Mouse (Mus musculus): ENCODE data around the gene Gmcl1.
A peak's percentile ranks its signal among the peaks of the same experiment; 100 is the strongest.

- peak; percentile 58; the same call in 1 of the 2 replicates for TF ChIP-seq CTCF (IDR thresholded peaks at IDR 0.05; ENCODE audit: low read depth, low read length)
- no peak for TF ChIP-seq POLR2AphosphoS5 (IDR thresholded peaks at IDR 0.05; ENCODE audit: insufficient replicate concordance, low read depth, low read length)
- TF ChIP-seq GATA2 (IDR thresholded peaks at IDR 0.05; ENCODE audit: borderline replicate concordance, low read depth, low read length), result no peak
- no peak for TF ChIP-seq TAL1 (conservative IDR thresholded peaks at IDR 0.05; ENCODE audit: low read depth, low read length)
- TF ChIP-seq GATA1 (IDR thresholded peaks at IDR 0.05; ENCODE audit: borderline replicate concordance, low read length), result no peak
Observed at GRCm38 (mm10) chr6:86747171-86747570, 14.0 kb upstream of the Gmcl1 start.
